ENCODE assay signal across 9 mouse cellular contexts in genomic region chr5:113114264-113115225, GRCm38 (mm10). TPM values are rescaled to one million over a fixed set of nuclear protein-coding genes. Genes with fewer than 3 reads are reported as not detected.
A peak's percentile ranks its signal among the peaks of the same experiment; 100 is the strongest.
DNase-seq lines count a peak whose midpoint lies in the region; ATAC-seq and TF ChIP-seq lines count a peak whose summit lies in the region.
"Had no signal": no experiment of that assay in that cellular context is flagged by ENCODE, and none has a peak within 500 bp of the region (broad histone marks: within the 10 kb centered on the region; RNA-seq: fewer than 3 reads in every experiment).

No protein-coding gene starts in this region.

- TF ChIP-seq POLR2A in kidney, adult 2 months (IDR thresholded peaks at IDR 0.05; ENCODE audit: low read depth, low read length): no peak

- peak overlapping the region; percentile 54 for H3K4me2 ChIP-seq in heart, embryonic 13.5 days
- no peak overlapping the region for H3K4me2 ChIP-seq in liver, embryonic 16.5 days (ENCODE audit: low read depth, low read length)

- no peak overlapping the region for H3K4me3 ChIP-seq in kidney, adult 2 months (ENCODE audit: insufficient read depth, low read depth, low read length)
- H3K4me3 ChIP-seq in heart, embryonic 13.5 days: no peak overlapping the region
- no peak overlapping the region for H3K4me3 ChIP-seq in liver, embryonic 16.5 days (ENCODE audit: low read depth, low read length)

- H3K27ac ChIP-seq in kidney, adult 2 months (ENCODE audit: insufficient read depth, low read depth, low read length): 0 out of 2 replicates have a peak overlapping the region, but pooled peaks have one; percentile 20
- peak overlapping the region; percentile 99 for H3K27ac ChIP-seq in heart, embryonic 13.5 days (replicated peaks)
- peak overlapping the region; percentile 42 for H3K27ac ChIP-seq in liver, embryonic 16.5 days (ENCODE audit: low read length)

- peaks cover 5% of the 10 kb centered on the region; the same call in 1 of the 2 replicates for H3K4me1 ChIP-seq in kidney, adult 2 months (ENCODE audit: control insufficient read depth, insufficient read depth, low read length)
- H3K4me1 ChIP-seq in heart, embryonic 13.5 days: peaks cover 93% of the 10 kb centered on the region
- peaks cover 33% of the 10 kb centered on the region for H3K4me1 ChIP-seq in liver, embryonic 16.5 days (ENCODE audit: control insufficient read depth, low read depth, low read length)

- no peaks in the 10 kb centered on the region for H3K9me3 ChIP-seq in heart, embryonic 13.5 days
- H3K9me3 ChIP-seq in liver, embryonic 16.5 days (replicated peaks; ENCODE audit: control insufficient read depth, low read length): no peaks in the 10 kb centered on the region

- 47% methylated on average over 20 of the region's 20 CpGs for WGBS in kidney, adult 2 months
- WGBS in heart, embryonic 13.5 days: 17% methylated on average over 20 of the region's 20 CpGs
- WGBS in liver, embryonic 16.5 days (ENCODE audit: insufficient replicate concordance): 14% methylated on average over 20 of the region's 20 CpGs

- no peak for TF ChIP-seq CTCF in kidney, adult 2 months (conservative IDR thresholded peaks at IDR 0.05; ENCODE audit: insufficient read depth, insufficient read length, low read depth, low read length)

- H3K27me3 ChIP-seq in kidney, adult 2 months (replicated peaks; ENCODE audit: control insufficient read depth, insufficient read depth, low read length): no peaks in the 10 kb centered on the region
- H3K27me3 ChIP-seq in heart, embryonic 13.5 days (replicated peaks): no peaks in the 10 kb centered on the region
- no peaks in the 10 kb centered on the region for H3K27me3 ChIP-seq in liver, embryonic 16.5 days (ENCODE audit: control insufficient read depth, insufficient read depth, low read depth, low read length)

- no peak for DNase-seq in kidney, adult 2 months
- no peak for DNase-seq in kidney, postnatal 25 days
- peak; percentile 42 for DNase-seq in ZHBTc4 (ENCODE audit: low read depth, low spot score)
- DNase-seq in cerebellum, adult 9-10 months: no peak
- DNase-seq in urinary bladder, postnatal 25 days (ENCODE audit: low spot score): no peak

- peak overlapping the region; percentile 75 for H3K9ac ChIP-seq in heart, embryonic 13.5 days
- H3K9ac ChIP-seq in liver, embryonic 16.5 days (ENCODE audit: low read depth, low read length): no peak overlapping the region

- peak; percentile 75 for ATAC-seq in heart, embryonic 13.5 days (ENCODE audit: extremely low read depth, insufficient number of reproducible peaks, low FRiP score, low TSS enrichment)
- ATAC-seq in liver, embryonic 16.5 days (ENCODE audit: low read depth): peak; percentile 32
- ATAC-seq in erythroid progenitor cell, adult 5-6 weeks (replicated peaks; ENCODE audit: low FRiP score, poor library complexity, severe bottlenecking): no peak

- H3K36me3 ChIP-seq in kidney, adult 2 months (ENCODE audit: control insufficient read depth, insufficient read depth, low read length): no peaks in the 10 kb centered on the region
- 0 out of 2 replicates have a peak, but pooled peaks cover 3% of the 10 kb centered on the region for H3K36me3 ChIP-seq in heart, embryonic 13.5 days
- H3K36me3 ChIP-seq in liver, embryonic 16.5 days (ENCODE audit: control insufficient read depth, insufficient read depth): no peaks in the 10 kb centered on the region
- H3K36me3 ChIP-seq: G1E had no signal

RNA-seq across cellular contexts. Expression of gene Crybb3, which starts 33.2 kb away (rescaled TPM):
- polyA plus RNA-seq in kidney, adult 2 months (2012; rRNA removed): 1.5 and 2.8 TPM in 2 replicates
- polyA plus RNA-seq in heart, embryonic 13.5 days (2015; fragmentation: Nextera tagmentation; extraction: Ambion mirVana): 0.86 and 0.93 TPM in 2 replicates
- polyA plus RNA-seq in liver, embryonic 16.5 days (2015; fragmentation: Nextera tagmentation; extraction: Ambion mirVana): not detected in 2 replicates
- total RNA-seq in erythroid progenitor cell, adult 5-6 weeks (2015; ENCODE audit: low replicate concordance): not detected in 2 replicates
- not detected in 2 replicates for total RNA-seq in erythroid progenitor cell, adult 5-6 weeks (2017; ENCODE audit: low replicate concordance)
- total RNA-seq: G1E had no signal
- polyA plus RNA-seq: G1E had no signal

RNA-seq across cellular contexts. Expression of gene Crybb2, which starts 44.6 kb away (rescaled TPM):
- not detected in 2 replicates for polyA plus RNA-seq in kidney, adult 2 months (2012; rRNA removed)
- polyA plus RNA-seq in heart, embryonic 13.5 days (2015; fragmentation: Nextera tagmentation; extraction: Ambion mirVana): not detected in 2 replicates
- polyA plus RNA-seq in liver, embryonic 16.5 days (2015; fragmentation: Nextera tagmentation; extraction: Ambion mirVana): not detected in 2 replicates
- not detected in 2 replicates for total RNA-seq in erythroid progenitor cell, adult 5-6 weeks (2015; ENCODE audit: low replicate concordance)
- 1.3 TPM in 1 of 2 replicates, not detected in the other for total RNA-seq in erythroid progenitor cell, adult 5-6 weeks (2017; ENCODE audit: low replicate concordance)
- total RNA-seq: G1E had no signal
- polyA plus RNA-seq: G1E had no signal

Comparison
In these comparisons a context has a peak if more than half of its experiments do, and no peak if none do; other contexts are left out.
1. H3K27ac ChIP-seq: peak in every context shown above with its lines; median percentile 99 in heart, embryonic 13.5 days; 42 in liver, embryonic 16.5 days; 20 in kidney, adult 2 months.